Mouse (Mus musculus) adrenal gland, adult 2 months (tissue): ENCODE measurements around the gene Lats2. TPM values are rescaled to one million over a fixed set of nuclear protein-coding genes. Genes with fewer than 3 reads are reported as not detected.
A peak's percentile ranks its signal among the peaks of the same experiment; 100 is the strongest.
"Not testable (repeated sequence)": the region's sequence is repeated elsewhere in the genome, so short reads cannot be mapped to it uniquely, and the experiment has no call there.

ENCODE experiments used
- DNase-seq: peaks from one replicate; pipeline ENCODE4 v3.0.0; 2021
- long read RNA-seq: library from polyadenylated mRNA; stranded (forward); transcript quantifications from one replicate; pipeline ENCODE4 v2.0.0, GENCODE M21; 2021
- polyA plus RNA-seq: library from polyadenylated mRNA; depleted of rRNA; stranded (reverse); fragments of >200 nt; gene quantifications from 2 replicates; pipeline ENCODE4 v1.2.3, GENCODE M21; 2012; rRNA removed
- total RNA-seq, 2 experiments: library from RNA; stranded (reverse); gene quantifications; 2 replicates each; pipeline ENCODE4 v1.2.3; 2021

The Lats2 gene
- total RNA-seq (10 to 100 TPM; 43.0 to 44.4 TPM), polyA plus RNA-seq (92.0 and 94.2 TPM in 2 replicates)
- long read RNA-seq, full-length matches to known transcripts = 11 of 20 reads
- long read RNA-seq, partial matches to known transcripts = 7 of 20 reads
- long read RNA-seq, other reads (novel, unspliced or antisense) = 2 of 20 reads

DNA sequence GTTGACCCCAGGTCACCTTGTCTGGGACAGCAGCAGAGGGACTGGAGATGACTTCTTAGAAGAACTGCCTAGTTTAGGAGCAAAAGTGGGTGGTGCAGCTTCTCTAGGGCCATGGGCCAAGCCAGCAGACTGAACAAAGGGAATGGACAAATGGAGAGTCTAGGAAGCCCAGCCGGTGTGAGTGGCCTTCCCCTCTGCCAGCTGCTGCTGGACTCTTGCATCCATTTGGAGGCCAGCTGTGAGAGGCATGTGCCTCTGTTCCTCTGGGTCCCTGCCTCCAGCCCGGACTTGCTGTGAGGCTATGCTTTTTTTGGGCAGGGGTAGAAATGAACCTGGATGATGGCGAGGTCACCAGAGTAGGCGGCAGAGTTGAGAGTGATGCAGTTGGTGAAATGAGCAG is at the start of gene Lats2:
TSS of gene Lats2 (minus strand) at position 152 of the 400 bp plus-strand sequence.
- no peak for DNase-seq

GRCm38 (mm10) chr14:57803731-57804130 is 45.5 kb upstream of the Lats2 start:
- no peak for DNase-seq

GRCm38 (mm10) chr14:57797991-57798931 is 40.1 kb upstream of the Lats2 start, which contains the start of gene Sap18:
Gene Sap18, plus strand, starts transcription at chr14:57798180.
- peak; percentile 98 for DNase-seq

DNA sequence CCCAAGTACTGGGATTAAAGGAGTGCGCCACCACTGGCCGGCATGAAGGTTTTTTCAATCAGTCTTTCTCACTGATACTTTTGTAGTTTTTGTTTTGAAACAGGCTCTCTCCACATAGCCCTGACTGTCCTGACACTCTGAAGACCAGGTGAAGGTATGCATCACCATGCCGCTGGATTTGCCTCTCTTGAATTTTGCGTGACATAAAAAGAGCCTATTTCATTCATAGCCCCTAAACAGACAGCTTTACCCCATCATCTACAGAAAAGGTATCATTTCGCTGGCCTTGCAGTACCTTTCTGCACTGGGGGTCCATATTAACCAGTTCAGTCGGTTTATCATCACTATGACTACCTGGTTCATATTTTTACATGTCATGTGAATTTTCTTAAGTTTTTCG is 39.4 kb upstream of the Lats2 start:
- no peak for DNase-seq

GRCm38 (mm10) chr14:57791171-57791570 is 33.0 kb upstream of the Lats2 start:
- DNase-seq = no peak

DNA sequence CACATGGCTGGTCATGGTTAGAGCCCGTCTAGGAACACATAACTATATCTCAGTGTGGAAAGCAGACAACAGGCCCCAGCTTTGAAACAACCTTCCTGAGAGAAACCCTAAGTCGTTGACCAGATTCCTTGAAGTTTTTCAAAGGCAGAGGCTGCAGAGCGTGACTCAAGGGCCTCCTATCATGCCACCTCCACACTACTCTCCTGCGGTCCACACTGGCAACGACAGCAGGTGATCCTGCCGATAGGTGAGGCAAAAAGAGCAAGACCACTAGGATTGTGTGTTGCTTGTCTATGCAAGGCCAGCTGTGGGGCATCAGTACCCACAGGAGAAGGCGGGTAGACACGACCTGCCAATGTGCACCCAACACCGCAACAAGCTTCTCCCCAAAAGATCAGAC is 31.6 kb upstream of the Lats2 start:
- no peak for DNase-seq

GRCm38 (mm10) chr14:57789311-57789710 is 31.1 kb upstream of the Lats2 start:
- DNase-seq = no peak

GRCm38 (mm10) chr14:57787406-57787805 is 29.2 kb upstream of the Lats2 start:
- DNase-seq = no peak

DNA sequence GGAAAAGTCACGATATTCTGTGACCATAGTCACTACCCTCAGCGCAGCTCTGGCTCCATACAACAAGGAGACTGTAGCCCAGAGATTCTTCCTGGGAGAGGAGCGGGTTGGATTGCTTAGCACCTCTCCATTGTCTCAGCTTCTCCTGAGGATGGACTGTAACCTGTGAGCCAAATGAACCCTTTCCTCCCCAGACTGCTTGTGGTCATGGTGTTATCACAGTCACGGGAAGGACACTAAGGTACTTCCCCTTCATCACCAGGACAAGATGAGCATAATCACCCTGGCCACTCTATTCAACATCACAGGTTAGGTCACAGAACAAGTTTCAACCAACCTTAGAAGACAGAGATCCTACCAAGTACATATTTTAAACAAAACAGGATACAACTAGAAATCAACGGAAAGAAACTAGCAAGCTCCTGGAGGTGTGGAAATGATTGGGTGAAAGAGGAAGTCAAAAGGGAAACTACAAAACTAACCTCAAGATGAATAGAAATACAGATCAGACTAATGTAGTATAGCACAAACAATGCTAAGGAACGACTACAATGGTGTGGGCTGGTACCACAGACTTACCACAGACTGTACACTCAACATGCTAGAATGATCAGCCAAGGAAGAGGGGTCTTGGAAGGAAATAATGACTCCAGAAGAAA is 14.1 kb upstream of the Lats2 start:
- DNase-seq = no peak

DNA sequence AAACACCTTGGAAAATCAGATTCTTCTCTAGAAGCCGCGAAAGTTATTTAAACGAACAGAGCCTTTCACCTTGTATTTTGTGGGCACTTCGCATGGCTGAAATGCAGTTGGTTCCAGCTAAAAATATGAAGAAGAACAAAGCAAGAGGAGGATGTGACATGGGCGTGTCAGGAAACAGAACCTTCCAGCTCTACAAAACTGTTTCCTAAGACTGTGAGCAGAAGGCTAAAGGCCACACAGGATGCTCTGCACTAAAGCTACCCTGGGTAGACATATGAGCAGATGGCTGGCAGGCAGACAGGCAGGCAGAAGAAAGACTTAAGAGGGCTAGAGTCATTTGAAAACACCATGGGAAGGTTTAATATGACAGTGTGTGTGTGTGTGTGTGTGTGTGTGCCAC is 10.9 kb upstream of the Lats2 start:
- DNase-seq = no peak

DNA sequence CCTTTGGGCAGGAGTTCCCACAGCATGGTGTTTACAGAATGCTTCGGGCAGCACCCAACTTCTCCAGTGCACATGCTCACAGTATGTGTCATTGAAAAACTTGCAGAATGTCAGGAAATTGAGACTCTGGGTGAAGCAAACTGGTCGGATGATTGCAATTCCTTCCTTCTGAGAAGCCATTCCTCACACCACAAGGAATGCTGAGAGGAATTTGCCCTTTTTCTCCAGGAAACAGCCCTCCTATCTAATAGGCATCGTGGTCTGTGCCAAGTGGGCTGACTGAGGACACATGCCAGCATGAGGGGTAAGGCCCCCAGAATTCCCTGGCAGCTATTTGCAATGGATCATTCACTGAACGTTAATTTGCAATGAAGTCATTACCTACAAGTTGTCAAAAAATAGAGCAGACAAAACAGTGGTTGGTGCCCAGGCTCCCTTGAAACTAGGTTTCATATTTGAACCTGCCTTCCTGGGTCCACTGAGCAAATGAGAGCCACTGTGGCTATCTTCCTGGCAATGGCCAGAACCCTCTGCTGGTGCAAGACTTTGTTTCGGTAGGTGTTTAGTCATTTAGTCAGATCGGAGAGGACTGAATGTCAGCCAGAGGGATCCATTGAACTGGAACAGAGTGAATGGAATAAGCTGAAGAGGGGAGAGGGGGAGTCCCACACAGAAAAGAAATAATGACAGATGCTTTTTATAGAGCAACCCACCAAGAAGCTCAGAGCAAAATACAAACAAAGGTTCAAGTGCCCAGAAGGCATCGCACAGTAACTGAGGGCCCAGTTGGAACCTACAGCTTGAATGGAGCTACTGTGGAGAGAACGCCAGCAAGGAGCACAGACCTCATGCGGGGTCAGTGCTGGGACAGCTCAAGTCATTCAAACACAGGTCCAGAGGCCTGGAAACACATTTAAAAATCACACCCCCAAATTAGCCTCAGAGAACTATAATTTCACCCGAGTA is 2.5 kb upstream of the Lats2 start:
- no peak for DNase-seq

DNA sequence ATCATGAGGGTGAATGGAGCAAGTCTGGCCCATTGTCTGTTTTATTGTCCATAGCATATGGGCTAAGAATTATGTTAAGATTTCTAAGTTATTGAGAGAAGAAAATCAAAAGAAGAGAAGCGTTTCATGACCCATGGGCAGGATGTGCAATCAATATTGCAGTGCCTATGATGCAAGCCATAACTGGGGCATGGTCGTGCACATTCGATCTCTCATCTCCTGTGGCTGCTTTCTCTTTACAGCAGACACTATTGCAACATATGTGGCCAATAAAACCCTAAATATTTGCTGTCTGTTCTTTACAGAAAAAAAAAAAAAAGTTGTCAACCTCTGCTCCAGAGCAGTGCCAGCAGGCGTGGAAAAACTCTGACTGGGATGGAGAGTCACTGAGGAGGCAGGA is 2.1 kb downstream of the Lats2 start:
- no peak for DNase-seq

DNA sequence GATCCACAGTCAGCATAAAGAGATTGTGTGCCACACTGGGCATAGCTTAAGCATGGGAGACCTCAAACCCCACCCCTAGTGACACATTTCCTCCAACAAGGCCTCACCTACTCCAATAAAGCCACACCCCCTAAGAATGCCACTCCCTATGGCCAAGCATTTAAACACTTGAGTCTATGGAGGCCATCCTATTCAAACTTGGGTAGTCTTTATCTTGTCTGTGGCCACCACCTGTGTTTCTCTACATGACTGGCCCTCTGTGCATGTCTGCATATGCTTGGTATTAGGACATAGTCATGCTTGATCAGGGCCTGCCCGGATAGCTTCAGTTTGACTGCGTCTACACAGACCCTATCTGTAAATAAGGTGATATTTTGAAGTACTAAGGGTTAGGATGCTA is 2.5 kb downstream of the Lats2 start:
- no peak for DNase-seq

DNA sequence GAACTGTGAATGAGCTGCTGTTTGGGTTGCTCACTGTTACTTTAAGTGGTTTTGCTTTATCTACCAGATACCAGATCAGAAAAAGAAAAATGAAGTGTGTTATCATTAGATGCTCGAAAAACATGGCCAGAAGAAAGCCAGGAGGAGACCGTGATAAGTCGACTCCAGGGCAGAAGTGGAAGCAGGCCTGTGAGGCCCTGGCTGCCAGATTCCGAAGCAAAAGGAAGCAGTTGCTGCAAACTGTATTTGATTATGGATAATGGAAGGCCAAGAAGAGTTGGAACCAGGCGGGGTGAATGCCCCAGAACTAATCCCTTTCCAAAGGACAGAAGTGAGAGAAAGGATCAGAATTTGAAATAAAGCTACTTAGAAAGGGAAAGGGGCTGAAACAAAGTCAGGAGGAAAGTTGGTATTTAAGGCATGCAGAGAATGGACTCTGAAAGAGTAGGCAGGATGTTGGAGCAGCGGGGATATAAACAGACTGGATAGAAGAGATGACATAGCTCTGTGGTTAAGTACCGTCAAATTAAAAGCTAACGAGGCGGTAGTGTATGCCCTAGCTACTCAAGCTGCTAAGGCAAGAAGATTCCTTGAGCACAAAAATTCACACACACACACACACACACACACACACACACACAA is 4.7 kb downstream of the Lats2 start:
- no peak for DNase-seq

DNA sequence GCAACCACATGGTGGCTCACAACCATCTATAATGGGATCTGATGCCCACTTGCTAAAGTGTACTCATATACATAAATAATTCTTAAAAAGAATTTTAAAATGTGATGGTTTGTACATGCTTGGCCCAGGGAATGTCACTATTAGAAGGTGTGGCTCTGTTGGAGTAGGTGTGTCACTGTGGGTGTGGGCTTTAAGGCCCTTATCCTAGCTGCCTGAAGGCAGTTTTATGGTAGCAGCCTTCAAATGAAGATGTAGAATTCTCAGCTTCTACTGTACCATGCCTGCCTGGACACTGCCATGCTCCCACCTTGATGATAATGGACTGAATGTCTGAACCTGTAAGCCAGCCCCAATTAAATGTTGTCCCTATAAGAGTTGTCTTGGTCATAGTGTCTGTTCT is 7.2 kb downstream of the Lats2 start:
- not testable (repeated sequence) for DNase-seq

GRCm38 (mm10) chr14:57749501-57749900 is 8.7 kb downstream of the Lats2 start:
- DNase-seq = no peak

DNA sequence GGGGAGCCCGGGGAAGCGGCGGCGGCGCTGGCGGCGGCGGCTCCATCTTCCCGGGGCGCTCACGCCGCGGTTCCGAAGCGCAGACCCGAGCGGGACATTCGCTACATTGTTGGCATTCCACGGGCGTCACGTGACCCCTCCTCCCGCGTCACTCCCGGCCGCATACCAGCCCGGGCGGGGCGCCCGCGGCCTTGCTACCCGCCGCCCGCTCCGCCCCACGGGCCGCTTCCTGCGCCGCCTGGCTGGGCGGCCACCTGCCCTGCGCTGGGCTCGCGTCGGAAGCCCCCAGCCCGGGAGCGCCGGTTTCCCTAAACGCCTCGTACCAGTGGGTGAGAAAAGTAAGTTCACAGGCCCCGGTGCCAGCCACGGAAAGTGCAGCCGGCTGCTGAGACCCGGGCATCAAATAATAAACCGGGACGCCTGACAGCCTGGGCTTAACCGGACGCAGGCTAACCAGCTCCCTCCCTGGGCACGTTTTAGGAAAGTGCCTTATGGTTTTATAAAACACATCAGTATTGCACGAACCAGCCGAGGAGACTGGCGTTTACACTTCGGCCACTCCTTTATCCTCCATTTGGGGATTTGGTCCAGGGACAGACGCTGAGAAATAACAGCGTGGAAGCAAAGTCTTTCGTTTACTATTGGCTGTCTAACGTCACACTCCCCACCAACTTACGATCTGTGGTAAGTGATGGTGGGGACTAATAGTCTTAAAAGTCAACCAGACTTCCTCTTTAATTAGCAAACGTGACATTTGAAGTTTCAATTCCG is 12.0 kb downstream of the Lats2 start, which contains the start of gene Gm49361:
TSS of gene Gm49361 (minus strand) at position 103 of the 771 bp plus-strand sequence.
- peak; percentile 96 for DNase-seq

DNA sequence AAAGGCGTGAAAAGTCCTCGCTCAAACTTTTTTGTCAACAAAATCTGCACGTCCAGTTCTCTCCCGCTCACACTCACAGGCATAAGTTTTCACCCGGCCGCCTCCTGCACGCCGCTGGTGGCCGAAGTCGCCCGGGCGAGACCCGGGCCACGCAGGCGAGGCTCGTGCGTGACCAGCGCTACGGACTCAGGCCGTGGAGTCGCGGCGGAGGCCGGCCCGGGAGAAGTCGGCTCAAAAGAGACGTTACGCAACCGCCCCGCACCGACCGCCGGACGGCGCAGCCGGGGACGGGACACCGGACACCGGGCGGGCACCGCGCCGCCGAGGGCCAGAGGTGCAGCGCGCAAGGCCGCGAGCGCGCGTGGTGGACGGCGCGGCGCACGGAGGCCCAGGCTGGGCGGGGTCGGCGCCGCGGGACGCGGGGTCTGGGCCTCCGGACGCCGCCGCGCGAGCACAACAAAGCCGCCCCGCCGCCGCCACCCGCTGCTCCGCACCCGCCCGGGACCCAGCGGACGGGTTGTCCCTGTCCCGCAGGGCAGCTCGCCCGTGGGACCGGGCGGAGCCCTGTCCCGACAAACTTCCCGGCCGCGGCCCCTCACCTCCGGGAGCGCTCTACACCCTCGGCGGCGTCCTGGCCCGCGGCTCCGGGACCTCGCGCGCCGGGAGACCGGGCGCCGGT is 12.8 kb downstream of the Lats2 start:
- DNase-seq = peak; percentile 84

- DNase-seq = peak; percentile 57
These were observed 13.6 kb downstream of the Lats2 start for GRCm38 (mm10) chr14:57744547-57744946.

- DNase-seq = no peak
These were observed 17.5 kb downstream of the Lats2 start for GRCm38 (mm10) chr14:57740651-57741050.
